Mouse (Mus musculus) CH12.LX (cell line): Measurements from ENCODE around the gene Gm7876.
"Not testable (repeated sequence)": the region's sequence is repeated elsewhere in the genome, so short reads cannot be mapped to it uniquely, and the experiment has no call there.

Experiments used
- CTCF ChIP-seq, 2 experiments: IDR thresholded peaks in 1 of 2; conservative IDR thresholded peaks in 1 of 2; 2 replicates each; pipeline ENCODE4 v1.5.1; 2011 to 2012; ENCODE audit warnings: low read depth in 2 of 2, low read length in 2 of 2, improper control_type of control experiment in 1 of 2, inconsistent platforms in 1 of 2, mild to moderate bottlenecking in 1 of 2, moderate library complexity in 1 of 2
- ETS1 ChIP-seq: conservative IDR thresholded peaks from 2 replicates; pipeline ENCODE4 v1.6.1; 2012; ENCODE audit warnings: low read depth, mild to moderate bottlenecking, inconsistent platforms, low read length, improper control_type of control experiment, moderate library complexity
- HCFC1 ChIP-seq: IDR thresholded peaks from 2 replicates; pipeline ENCODE4 v1.6.1; 2012; ENCODE audit warnings: low read depth, mild to moderate bottlenecking, inconsistent platforms, low read length, improper control_type of control experiment
- KAT2A ChIP-seq: IDR thresholded peaks from 2 replicates; pipeline ENCODE4 v1.6.1; 2012; ENCODE audit warnings: low read length, improper control_type of control experiment, inconsistent platforms; ENCODE audit not compliant: insufficient replicate concordance
- MAFK ChIP-seq: IDR thresholded peaks from 2 replicates; pipeline ENCODE4 v1.6.1; 2011; ENCODE audit warnings: low read length, improper control_type of control experiment; ENCODE audit not compliant: insufficient replicate concordance
- MAX ChIP-seq: IDR thresholded peaks from 2 replicates; pipeline ENCODE4 v1.6.1; 2011; ENCODE audit warnings: low read length, improper control_type of control experiment
- MEF2A ChIP-seq: IDR thresholded peaks from 2 replicates; pipeline ENCODE4 v1.6.1; 2014; ENCODE audit warnings: low read depth, mild to moderate bottlenecking, inconsistent platforms, low read length, improper control_type of control experiment, borderline replicate concordance
- MXI1 ChIP-seq: IDR thresholded peaks from 2 replicates; pipeline ENCODE4 v1.6.1; 2011; ENCODE audit warnings: mild to moderate bottlenecking, low read depth, low read length, improper control_type of control experiment
- ZC3H11A ChIP-seq: IDR thresholded peaks from 2 replicates; pipeline ENCODE4 v1.6.1; 2012; ENCODE audit warnings: low read depth, mild to moderate bottlenecking, inconsistent platforms, low read length, improper control_type of control experiment
- ZNF384 ChIP-seq: IDR thresholded peaks from 2 replicates; pipeline ENCODE4 v1.6.1; 2012; ENCODE audit warnings: low read depth, low read length, improper control_type of control experiment, inconsistent platforms

DNA sequence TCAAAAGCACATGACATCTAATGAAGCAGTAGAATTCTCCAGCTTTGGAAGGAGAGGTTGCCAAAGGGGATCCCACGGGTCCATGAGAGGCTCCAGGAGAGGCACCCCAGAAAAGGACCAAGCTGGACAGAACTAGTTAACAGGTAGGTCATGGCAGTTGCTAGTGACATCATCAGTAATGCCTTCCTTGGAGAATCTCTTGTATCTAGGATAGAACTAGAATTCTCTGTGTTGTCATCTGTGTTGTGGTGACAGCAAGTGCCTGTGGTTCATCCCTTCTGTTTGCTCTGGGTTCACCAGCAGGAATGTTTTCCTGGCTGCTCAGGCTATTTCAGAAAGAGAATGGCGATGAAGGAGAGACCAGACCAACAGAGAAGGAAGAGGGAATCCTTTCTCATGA, 45.1 kb upstream of the Gm7876 start, which contains the start of gene Gm3239:
- not testable (repeated sequence) for TF ChIP-seq MXI1; ZNF384; ZC3H11A; MEF2A; CTCF (conservative IDR thresholded peaks at IDR 0.05 in 1 of 2, IDR thresholded peaks at IDR 0.05 in 1 of 2; ENCODE audit: low read depth in 2 of 2, low read length in 2 of 2); MAFK; KAT2A; ETS1; HCFC1; MAX
